Mouse (Mus musculus) lung, adult 18-20 months (tissue): ENCODE data around the gene Tunar.

ENCODE experiments used
- DNase-seq, 2 experiments: peaks; one replicate each; pipeline ENCODE4 v3.0.0; 2022; ENCODE audit warnings: mixed read lengths in 2 of 2

Tunar gene

GRCm38 (mm10) chr12:105333570-105333969 lies at the start of gene Tunar:
Gene Tunar (plus strand): TSS chr12:105333870.
- no peak for DNase-seq

GRCm38 (mm10) chr12:105312571-105313035 lies 21.1 kb upstream of the Tunar start:
- DNase-seq: no peak

GRCm38 (mm10) chr12:105314328-105314727 lies 19.3 kb upstream of the Tunar start:
- DNase-seq: no peak

GRCm38 (mm10) chr12:105322160-105322559 lies 11.5 kb upstream of the Tunar start:
- DNase-seq: no peak

- no peak for DNase-seq
Observed at GRCm38 (mm10) chr12:105327051-105327450, 6.6 kb upstream of the Tunar start.

GRCm38 (mm10) chr12:105328396-105328795 lies 5.3 kb upstream of the Tunar start:
- no peak for DNase-seq

GRCm38 (mm10) chr12:105336094-105336420 lies 2.4 kb downstream of the Tunar start:
- no peak for DNase-seq

GRCm38 (mm10) chr12:105336421-105337289 lies 3.0 kb downstream of the Tunar start:
- DNase-seq: no peak

GRCm38 (mm10) chr12:105337290-105338005 lies 3.8 kb downstream of the Tunar start:
- no peak for DNase-seq

GRCm38 (mm10) chr12:105338256-105338977 lies 4.7 kb downstream of the Tunar start:
- no peak for DNase-seq

GRCm38 (mm10) chr12:105341523-105341922 lies 7.9 kb downstream of the Tunar start:
- no peak for DNase-seq

GRCm38 (mm10) chr12:105344460-105344859 lies 10.8 kb downstream of the Tunar start:
- DNase-seq: no peak

GRCm38 (mm10) chr12:105346861-105347260 lies 13.2 kb downstream of the Tunar start:
- no peak for DNase-seq

- no peak for DNase-seq
Observed at GRCm38 (mm10) chr12:105347261-105347660, 13.6 kb downstream of the Tunar start.

GRCm38 (mm10) chr12:105354266-105354665 lies 20.6 kb downstream of the Tunar start:
- no peak for DNase-seq

- DNase-seq: no peak
Observed at GRCm38 (mm10) chr12:105354772-105355171, 21.1 kb downstream of the Tunar start.

GRCm38 (mm10) chr12:105356781-105357180 lies 23.1 kb downstream of the Tunar start:
- DNase-seq: no peak

GRCm38 (mm10) chr12:105363648-105364047 lies 30.0 kb downstream of the Tunar start:
- no peak for DNase-seq

- DNase-seq: no peak
Observed at GRCm38 (mm10) chr12:105374564-105374963, 40.9 kb downstream of the Tunar start.

GRCm38 (mm10) chr12:105376976-105377375 lies 43.3 kb downstream of the Tunar start:
- no peak for DNase-seq

GRCm38 (mm10) chr12:105382733-105383132 lies 49.1 kb downstream of the Tunar start:
- no peak for DNase-seq

GRCm38 (mm10) chr12:105394671-105395070 lies 61.0 kb downstream of the Tunar start:
- peak; percentile 4 to 29 for DNase-seq

- DNase-seq: no peak
Observed at GRCm38 (mm10) chr12:105398172-105398571, 64.5 kb downstream of the Tunar start.
